Mouse (Mus musculus): Measurements from ENCODE around the gene Hmg20b. TPM values are rescaled to one million over a fixed set of nuclear protein-coding genes. Genes with fewer than 3 reads are reported as not detected.

Hmg20b gene
- polyA plus RNA-seq, 1 experiment from 2014 or later = 114 TPM

DNA sequence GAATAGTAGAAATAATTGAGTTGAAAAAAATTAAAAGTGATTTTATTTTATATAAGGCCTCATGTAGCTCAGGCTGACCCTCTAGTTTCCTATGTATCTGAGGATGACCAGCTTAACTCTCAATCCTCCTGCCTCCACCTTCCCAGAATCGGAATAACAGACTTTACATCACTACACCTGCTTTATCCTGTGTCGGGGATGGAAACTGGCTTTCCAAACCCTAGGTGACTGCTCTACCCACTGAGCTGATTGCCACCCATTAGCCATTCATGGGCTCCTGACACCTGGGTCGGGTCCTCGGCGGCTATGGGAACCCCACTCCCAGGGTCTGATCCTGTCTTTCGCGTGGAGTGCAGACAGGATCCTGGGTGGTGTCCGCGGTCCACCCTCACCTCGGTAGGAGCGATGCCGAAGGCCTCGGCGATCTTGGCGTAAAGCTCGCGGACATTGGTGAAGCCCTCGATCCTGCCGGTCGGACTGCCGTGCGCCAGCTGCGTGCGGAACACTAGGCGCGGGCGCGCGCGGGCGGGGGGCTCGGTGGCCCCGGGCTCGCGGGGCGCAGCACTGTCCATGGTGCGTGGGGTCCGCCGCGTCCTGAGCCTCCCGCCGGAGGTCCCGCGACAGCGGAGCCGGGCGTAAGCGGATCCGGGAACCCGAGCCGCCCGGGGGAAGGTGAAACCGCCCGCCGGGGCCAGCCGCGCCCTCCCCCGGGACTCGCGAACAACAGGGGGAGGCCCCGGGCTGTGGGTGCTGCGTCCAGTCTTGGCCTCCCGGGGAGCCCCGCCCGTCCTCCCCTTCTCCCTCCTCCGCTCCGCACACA is 7.4 kb downstream of the Hmg20b start, which contains the start of gene Gipc3:
Gene Gipc3 (minus strand): TSS at position 581 of the 820 bp plus-strand sequence.
- DNase-seq (ENCODE audit: low spot score) = no peak
- H3K27me3 ChIP-seq (ENCODE audit: low read depth, poor library complexity, severe bottlenecking) = peaks cover 87% of the 10 kb centered on the region
- H3K9me3 ChIP-seq (replicated peaks) = no peaks in the 10 kb centered on the region
- H3K4me3 ChIP-seq = peak within 1 kb of the TSS; percentile 54
- WGBS = 7% methylated on average over 67 of the region's 67 CpGs
- H3K4me1 ChIP-seq = peaks cover 41% of the 10 kb centered on the region
- peak within 1 kb of the TSS; percentile 58; the same call in 1 of the 2 replicates for H3K27ac ChIP-seq
- peaks cover 20% of the 10 kb centered on the region for H3K36me3 ChIP-seq

DNA sequence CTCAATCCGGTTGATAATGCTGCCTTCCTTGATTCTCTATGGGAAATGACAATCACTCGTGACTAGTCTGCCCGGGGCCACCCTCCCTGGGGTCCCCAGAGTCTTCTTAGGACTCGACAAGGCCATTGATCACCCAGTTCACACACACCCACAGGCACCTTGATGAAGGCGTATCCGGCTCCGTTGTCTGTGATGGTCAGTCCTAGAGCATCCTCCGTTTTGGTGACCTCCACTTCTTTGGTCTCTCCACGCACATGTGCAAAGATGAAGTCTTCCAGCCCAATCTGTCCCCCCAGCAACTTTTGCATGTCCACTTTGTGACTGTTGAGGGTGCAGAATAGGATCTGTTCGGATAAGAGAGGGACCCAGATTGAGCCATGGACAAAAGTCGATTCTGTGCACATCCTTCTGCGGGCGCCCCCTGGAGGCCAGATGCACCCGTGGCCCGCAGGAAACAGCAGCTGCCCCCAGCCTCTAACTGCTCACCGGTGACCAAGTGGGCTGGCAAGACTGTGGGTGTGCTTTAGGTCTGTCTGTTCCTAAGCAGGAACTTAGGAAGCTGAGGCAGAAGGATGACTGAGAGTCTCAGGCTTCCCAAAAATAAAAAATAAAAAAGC is 8.8 kb downstream of the Hmg20b start:
- Histone ChIP-seq H3K36me3 (peaks cover 12% of the 10 kb centered on the region), H3K27ac (no peak overlapping the region), H3K9me3 (replicated peaks) (no peaks in the 10 kb centered on the region), H3K4me3 (no peak overlapping the region), H3K4me1 (peaks cover 28% of the 10 kb centered on the region), H3K27me3 (ENCODE audit: low read depth, poor library complexity, severe bottlenecking) (peaks cover 85% of the 10 kb centered on the region)
- peak; percentile 87 for DNase-seq (ENCODE audit: low spot score)
- 34% methylated on average over 16 of the region's 16 CpGs for WGBS

DNA sequence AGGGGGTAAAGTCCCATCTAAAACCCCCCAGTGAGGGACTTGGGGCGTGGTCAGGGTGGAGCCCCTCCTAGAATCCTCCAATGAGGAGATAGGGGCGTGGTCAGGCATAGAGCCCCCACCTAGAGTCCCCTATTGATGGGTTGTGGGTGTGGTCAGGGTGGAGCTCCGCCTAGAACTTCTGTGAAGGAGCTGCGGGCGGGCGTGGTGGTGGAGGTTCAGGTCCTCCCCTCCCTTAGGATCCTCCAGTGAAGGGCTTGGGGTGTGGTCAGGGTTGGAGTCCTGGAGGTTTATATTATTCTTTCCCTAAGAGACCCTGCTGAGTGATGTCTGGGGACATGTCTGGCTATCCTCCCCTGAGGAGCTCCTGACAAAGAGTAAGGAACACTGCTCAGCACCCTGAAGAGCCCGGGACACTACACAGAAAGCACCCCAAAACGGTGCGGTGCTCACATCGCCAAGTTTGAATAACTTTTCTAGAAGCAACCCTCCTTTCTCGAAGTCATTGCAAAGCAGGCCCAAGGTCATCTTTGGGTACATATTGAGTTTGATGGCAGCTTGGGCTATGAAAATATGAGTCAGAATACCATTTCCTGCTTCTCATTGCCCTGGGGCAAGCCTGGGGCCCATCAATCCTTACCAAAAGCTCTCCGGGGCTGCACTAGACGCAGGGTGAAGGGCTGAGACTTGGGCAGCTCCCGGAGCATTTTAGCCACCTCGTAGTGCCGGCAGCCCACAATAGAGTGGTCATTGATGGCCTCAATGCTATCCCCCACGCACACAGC is 9.5 kb downstream of the Hmg20b start:
- H3K4me1 ChIP-seq = peaks cover 29% of the 10 kb centered on the region
- no peak overlapping the region for H3K4me3 ChIP-seq
- peaks cover 79% of the 10 kb centered on the region for H3K27me3 ChIP-seq (ENCODE audit: low read depth, poor library complexity, severe bottlenecking)
- 41% methylated on average over 17 of the region's 17 CpGs for WGBS
- no peak overlapping the region for H3K27ac ChIP-seq
- no peak for DNase-seq (ENCODE audit: low spot score)
- H3K9me3 ChIP-seq (replicated peaks) = no peaks in the 10 kb centered on the region
- peaks cover 7% of the 10 kb centered on the region for H3K36me3 ChIP-seq

DNA sequence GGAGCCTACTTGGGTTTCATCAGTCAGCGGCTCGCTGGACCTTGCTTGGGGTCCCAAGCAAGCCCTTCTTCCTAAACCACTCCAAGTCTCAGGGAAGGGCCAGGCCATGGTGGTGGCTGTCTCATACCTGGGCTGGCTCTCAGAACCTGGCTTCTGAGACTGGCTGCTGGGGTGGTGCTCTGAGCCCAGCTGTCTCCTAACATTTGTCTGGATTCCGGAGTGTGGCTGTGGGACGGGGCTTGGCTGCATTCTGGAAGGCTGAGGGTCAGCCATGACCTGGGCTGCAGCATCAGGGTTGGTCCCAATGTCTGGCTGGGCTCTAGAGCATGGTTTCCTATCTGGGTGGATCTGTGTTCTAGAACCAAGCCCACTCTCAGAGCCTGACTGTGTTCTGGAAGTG is 13.7 kb downstream of the Hmg20b start:
- Histone ChIP-seq H3K27ac (peak overlapping the region; percentile 86), H3K9me3 (replicated peaks) (no peaks in the 10 kb centered on the region), H3K36me3 (peaks cover 5% of the 10 kb centered on the region; the same call in 1 of the 2 replicates), H3K27me3 (ENCODE audit: low read depth, poor library complexity, severe bottlenecking) (peaks cover 64% of the 10 kb centered on the region), H3K4me3 (0 out of 2 replicates have a peak overlapping the region, but pooled peaks have one; percentile 23), H3K4me1 (peaks cover 44% of the 10 kb centered on the region)
- 85% methylated on average over 4 of the region's 4 CpGs for WGBS
- no peak for DNase-seq (ENCODE audit: low spot score)

DNA sequence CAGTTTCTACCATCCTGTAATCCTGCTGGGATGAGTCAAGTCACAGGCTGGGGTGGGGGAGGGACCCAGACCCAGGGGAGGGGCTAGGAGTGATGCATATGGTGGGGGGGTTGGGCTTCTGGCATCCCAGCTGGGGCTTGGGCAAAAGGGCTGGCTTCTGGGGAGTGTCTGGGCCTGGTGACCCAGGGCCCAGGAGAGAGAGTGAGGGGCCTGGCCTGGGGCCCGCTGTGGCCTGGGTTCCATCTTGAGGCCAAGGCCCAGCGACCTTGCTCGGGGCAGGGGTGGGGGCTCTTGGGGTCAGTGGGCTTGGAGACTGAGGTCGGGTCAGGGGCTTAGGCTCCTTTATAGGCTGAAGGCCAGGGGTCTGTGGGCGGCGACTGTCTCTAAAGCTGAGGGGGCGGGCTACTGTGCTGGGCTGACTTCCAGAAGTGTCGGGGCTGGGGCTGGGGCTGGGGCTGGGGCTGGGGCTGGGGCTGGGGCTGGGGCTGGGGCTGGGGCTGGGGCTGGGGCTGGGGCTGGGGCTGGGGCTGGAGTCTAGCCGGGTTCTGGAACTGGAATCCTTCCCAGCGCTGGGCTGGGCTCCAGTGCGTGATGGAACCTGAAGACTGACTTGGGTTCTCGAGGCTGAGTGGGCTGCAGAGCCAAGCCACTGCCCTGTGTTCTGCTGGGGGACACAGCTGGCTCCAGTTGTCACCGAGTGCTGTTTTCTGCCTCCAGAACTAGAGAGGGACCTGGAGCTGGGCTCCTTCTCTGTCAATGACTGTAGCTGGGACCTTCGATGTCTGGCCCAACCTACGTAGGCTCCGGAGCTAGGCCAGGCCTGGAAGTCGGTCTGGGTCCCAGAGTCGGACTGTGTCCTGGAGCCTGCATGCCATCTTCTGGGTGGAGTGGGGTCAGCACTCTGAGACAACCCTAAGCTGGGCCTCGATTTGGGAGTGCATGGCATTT is 14.6 kb downstream of the Hmg20b start:
- peak overlapping the region; percentile 23 for H3K4me3 ChIP-seq

DNA sequence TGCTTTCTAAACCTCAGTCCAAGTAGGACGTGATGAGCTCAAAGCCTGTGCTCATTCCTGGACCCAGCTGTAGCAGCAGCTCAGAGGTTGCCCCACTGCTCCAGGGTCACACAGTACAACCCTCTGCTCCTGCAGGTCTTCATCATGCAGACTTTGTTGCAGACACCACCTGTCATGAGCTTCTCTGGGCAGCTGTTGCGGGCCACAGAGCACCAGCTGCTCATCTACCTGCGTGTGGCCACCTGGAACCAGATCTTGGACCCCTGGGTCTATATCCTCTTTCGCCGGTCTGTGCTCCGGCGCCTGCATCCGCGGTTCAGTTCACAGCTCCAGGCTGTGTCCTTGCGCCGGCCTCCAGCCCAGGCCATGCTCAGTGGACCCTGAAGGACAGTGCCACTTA is 16.0 kb downstream of the Hmg20b start:
- H3K9me3 ChIP-seq (replicated peaks) = no peaks in the 10 kb centered on the region
- 73% methylated on average over 11 of the region's 11 CpGs for WGBS
- H3K27me3 ChIP-seq (ENCODE audit: low read depth, poor library complexity, severe bottlenecking) = peaks cover 49% of the 10 kb centered on the region
- peaks cover 10% of the 10 kb centered on the region; the same call in 1 of the 2 replicates for H3K36me3 ChIP-seq
- peaks cover 45% of the 10 kb centered on the region for H3K4me1 ChIP-seq
- no peak overlapping the region for H3K4me3 ChIP-seq
- H3K27ac ChIP-seq = 0 out of 2 replicates have a peak overlapping the region, but pooled peaks have one; percentile 86
- no peak for DNase-seq (ENCODE audit: low spot score)

More for the DNA sequence above, 14.6 kb downstream of the Hmg20b start:
- WGBS = 31% methylated on average over 19 of the region's 19 CpGs
- Histone ChIP-seq H3K4me1 (peaks cover 37% of the 10 kb centered on the region), H3K27me3 (ENCODE audit: low read depth, poor library complexity, severe bottlenecking) (peaks cover 58% of the 10 kb centered on the region), H3K27ac (peak overlapping the region; percentile 86), H3K36me3 (peaks cover 5% of the 10 kb centered on the region; the same call in 1 of the 2 replicates), H3K9me3 (replicated peaks) (no peaks in the 10 kb centered on the region)
- no peak for DNase-seq (ENCODE audit: low spot score)

DNA sequence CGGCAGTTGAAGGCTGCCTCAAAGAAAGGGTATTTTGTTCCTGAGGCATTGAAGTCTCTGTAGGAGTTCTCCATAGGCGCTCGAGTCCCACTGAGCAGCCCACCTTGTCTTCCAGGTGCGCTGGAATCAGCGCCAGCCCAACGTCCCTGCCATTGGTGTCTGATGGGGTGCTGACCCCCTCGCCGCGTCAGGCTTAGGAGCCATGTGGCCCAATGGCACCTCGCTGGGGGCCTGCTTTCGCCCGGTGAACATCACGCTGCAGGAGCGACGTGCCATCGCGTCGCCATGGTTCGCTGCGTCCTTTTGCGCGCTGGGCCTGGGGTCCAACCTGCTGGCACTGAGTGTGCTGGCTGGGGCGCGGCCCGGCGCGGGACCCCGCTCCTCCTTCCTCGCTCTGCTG is 18.0 kb downstream of the Hmg20b start:
- Histone ChIP-seq H3K27ac (peak overlapping the region; percentile 75), H3K4me1 (peaks cover 63% of the 10 kb centered on the region), H3K9me3 (replicated peaks) (no peaks in the 10 kb centered on the region), H3K4me3 (peak overlapping the region; percentile 32), H3K36me3 (peaks cover 24% of the 10 kb centered on the region), H3K27me3 (ENCODE audit: low read depth, poor library complexity, severe bottlenecking) (peaks cover 33% of the 10 kb centered on the region)
- 15% methylated on average over 29 of the region's 29 CpGs for WGBS
- DNase-seq (ENCODE audit: low spot score) = no peak

DNA sequence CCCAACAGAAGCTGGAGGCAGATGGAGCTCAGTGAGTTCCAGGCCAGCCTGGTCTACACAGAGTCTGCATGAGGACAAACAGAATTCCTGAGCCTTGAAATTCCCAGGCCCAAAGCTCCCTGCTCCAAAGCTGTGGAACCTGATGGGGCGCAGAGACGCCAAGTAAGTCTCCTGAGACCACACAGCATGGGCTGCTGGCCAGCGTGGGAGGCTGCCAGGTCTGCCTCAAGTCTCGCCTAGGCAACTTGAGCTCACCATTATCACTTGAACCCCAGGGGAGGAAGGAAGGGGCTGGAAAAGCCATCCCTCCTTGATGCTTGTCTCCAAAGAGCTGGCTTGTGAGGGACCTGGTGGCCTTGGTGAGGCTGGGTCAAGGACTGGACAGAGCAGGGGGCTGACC is 20.3 kb downstream of the Hmg20b start:
- Histone ChIP-seq H3K27me3 (ENCODE audit: low read depth, poor library complexity, severe bottlenecking) (peaks cover 23% of the 10 kb centered on the region), H3K4me3 (0 out of 2 replicates have a peak overlapping the region, but pooled peaks have one; percentile 11), H3K27ac (peak overlapping the region; percentile 64), H3K9me3 (replicated peaks) (no peaks in the 10 kb centered on the region), H3K4me1 (peaks cover 58% of the 10 kb centered on the region), H3K36me3 (peaks cover 47% of the 10 kb centered on the region)
- no peak for DNase-seq (ENCODE audit: low spot score)
- WGBS = 70% methylated on average over 4 of the region's 4 CpGs

DNA sequence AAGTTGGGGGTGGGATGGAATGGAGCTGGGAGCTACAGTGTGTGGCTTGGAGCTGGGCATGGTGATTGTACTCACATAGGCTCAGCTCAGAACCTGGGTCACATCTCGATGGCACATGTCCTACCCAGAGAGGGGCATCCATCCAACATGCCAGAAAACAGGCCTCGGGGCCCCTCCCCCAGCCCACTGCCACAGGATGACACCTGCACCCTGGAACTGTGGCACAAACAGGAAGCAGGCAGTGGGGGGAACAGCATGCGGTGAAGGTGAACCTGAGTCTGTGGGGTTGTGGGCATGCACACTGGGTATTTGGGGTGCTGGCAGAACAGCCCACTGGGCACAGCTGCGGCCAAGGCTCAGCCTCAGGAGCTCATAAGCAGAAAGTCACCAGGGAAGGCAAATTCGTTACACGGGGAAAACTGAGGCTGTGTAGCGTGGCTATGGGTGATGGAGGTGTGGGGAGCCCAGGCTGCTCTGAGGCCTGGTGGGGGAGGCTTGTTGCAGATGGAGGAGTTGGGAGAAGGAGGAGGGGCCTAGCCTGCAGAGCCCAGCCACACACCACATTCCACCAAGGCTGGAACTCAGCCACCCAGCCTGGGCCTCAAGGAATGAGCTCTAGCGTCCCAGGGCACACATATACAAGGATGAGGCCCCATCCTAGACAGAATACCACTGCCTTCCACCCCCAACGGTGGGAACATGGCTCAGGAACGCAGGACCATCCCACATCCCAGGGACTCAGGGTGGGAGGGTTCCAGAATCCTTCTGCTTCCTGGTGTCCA is 20.9 kb downstream of the Hmg20b start:
- WGBS = 69% methylated on average over 10 of the region's 10 CpGs
- Histone ChIP-seq H3K27ac (peak overlapping the region; percentile 64), H3K9me3 (replicated peaks) (no peaks in the 10 kb centered on the region), H3K4me1 (peaks cover 52% of the 10 kb centered on the region), H3K4me3 (0 out of 2 replicates have a peak overlapping the region, but pooled peaks have one; percentile 11), H3K27me3 (ENCODE audit: low read depth, poor library complexity, severe bottlenecking) (peaks cover 23% of the 10 kb centered on the region), H3K36me3 (peaks cover 53% of the 10 kb centered on the region)
- no peak for DNase-seq (ENCODE audit: low spot score)

DNA sequence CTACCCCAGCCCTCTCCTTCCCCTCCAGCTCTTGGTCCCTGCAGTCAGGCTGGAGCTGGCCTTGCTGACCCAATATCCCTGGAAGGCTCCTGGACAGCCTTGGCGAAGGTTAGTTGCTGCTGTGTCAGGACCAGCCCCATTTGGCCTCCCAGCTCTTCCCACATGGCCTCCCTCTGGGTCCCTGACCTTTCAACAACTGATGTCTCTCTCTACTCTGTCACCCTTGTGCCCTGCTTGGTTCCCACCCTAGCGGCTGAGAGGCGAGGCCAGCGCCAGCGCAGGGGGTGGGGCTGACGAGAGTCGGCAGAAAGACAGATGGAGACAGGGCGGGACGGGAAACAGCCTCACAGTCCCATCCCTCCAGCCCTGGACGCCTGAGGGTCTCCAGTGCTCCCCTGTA is 21.9 kb downstream of the Hmg20b start, which contains the start of gene Tbxa2r:
Gene Tbxa2r (plus strand): TSS at position 346 of the 400 bp plus-strand sequence.
- 7% methylated on average over 10 of the region's 10 CpGs for WGBS
- peaks cover 52% of the 10 kb centered on the region for H3K4me1 ChIP-seq
- H3K27me3 ChIP-seq (ENCODE audit: low read depth, poor library complexity, severe bottlenecking) = peaks cover 21% of the 10 kb centered on the region
- 0 out of 2 replicates have a peak within 1 kb of the TSS, but pooled peaks have one; percentile 11 for H3K4me3 ChIP-seq
- peak within 1 kb of the TSS; percentile 64 for H3K27ac ChIP-seq
- H3K36me3 ChIP-seq = peaks cover 63% of the 10 kb centered on the region
- DNase-seq (ENCODE audit: low spot score) = no peak
- no peaks in the 10 kb centered on the region for H3K9me3 ChIP-seq (replicated peaks)

DNA sequence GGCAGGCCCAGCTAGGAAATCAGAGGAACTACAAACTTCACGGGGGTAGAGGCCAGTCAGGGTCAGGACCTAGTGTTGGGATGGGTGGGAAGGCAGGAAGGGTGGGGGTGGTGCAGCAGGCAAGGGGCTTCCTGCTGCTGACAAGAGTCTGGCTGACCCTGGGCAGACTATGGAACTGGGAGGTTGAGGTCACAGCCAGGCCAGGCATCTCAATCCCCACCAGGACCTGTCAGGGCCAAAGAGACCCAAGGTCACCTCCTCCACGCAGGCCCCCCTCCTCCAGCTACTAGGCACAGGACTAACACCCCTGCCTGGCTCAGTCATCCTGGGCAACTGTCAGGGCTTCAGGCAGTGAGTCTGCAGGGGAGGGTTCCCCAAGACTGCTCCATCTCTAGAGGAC is 22.3 kb downstream of the Hmg20b start:
- Histone ChIP-seq H3K4me1 (peaks cover 51% of the 10 kb centered on the region), H3K27ac (peak overlapping the region; percentile 37), H3K4me3 (no peak overlapping the region), H3K27me3 (ENCODE audit: low read depth, poor library complexity, severe bottlenecking) (peaks cover 17% of the 10 kb centered on the region), H3K9me3 (replicated peaks) (no peaks in the 10 kb centered on the region), H3K36me3 (peaks cover 66% of the 10 kb centered on the region)
- DNase-seq (ENCODE audit: low spot score) = no peak
- 6% methylated on average over 2 of the region's 2 CpGs for WGBS
